Mouse (Mus musculus): ENCODE data around the gene Sctr. TPM values are rescaled to one million over a fixed set of nuclear protein-coding genes. Genes with fewer than 3 reads are reported as not detected.

Gene Sctr
- total RNA-seq, 2 experiments from 2014 or later: 2.0 to 2.4 TPM

DNA sequence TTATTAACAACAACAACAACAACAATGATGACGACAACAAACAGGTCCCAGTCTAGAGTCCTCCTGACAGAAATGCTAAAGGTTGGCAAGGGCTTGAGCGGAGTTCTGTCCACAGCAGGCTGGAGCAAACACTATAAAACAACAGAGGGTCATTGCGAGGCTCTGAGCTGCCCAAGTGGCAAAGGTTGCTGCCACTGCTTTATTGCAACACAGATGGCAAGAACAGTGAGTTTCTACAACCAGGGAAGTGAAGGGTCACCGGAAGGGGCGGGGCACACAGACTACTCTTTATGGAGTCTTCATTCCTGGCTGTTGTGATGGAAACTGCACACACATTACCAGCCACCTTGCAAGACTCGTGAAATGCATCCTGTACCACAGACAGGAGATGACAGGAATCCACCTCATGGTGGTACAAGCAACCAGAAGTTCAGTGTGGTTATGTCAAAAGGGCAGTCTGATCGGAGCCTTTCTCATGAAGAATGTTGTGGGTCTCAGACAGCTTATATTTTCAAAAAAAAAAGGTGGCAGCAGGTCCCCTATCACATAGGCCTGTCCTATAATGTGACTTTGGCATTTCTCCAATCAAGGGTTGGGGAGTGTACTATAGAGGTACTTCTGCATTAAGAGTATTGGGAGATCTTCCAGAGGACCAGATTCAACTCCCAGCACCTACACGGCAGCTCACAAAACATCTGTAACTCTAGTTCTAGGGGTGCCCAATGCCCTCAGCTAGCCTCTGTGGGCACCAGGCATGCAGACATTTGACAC lies 93.9 kb downstream of the Sctr start:
- no peak for DNase-seq (ENCODE audit: low spot score in 2 of 2)

DNA sequence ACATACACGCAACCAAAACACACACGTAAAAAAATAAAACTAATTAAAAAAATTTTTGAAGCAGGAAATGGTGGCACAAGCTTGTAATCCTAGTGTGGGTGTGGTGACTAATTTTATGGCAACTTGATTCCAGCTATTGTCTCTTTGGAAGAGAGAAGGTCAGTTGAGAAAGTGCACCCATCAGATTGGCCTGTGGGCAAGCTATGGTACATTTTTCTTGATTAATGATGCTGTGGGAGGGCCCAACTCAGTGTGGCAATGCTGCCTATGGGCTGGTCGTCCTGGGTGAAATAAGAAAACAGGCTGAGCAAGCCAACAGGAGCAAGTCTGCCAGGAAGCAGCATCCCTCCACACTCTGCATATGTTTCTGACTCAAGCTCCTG lies 94.5 kb downstream of the Sctr start:
- DNase-seq (ENCODE audit: low spot score in 2 of 2): no peak

GRCm38 (mm10) chr1:120105556-120105959 lies 98.9 kb downstream of the Sctr start:
- DNase-seq (ENCODE audit: low spot score in 2 of 2): no peak

- DNase-seq (ENCODE audit: low spot score in 2 of 2): no peak
Measured at GRCm38 (mm10) chr1:120109741-120110432, 103.2 kb downstream of the Sctr start.

GRCm38 (mm10) chr1:120111766-120112165 lies 105.1 kb downstream of the Sctr start:
- no peak for DNase-seq (ENCODE audit: low spot score in 2 of 2)

GRCm38 (mm10) chr1:120112251-120113187 lies 105.8 kb downstream of the Sctr start:
- no peak for DNase-seq (ENCODE audit: low spot score in 2 of 2)

Other genes with a start within 250 kb of the Sctr start
- 10 to 100 TPM; 51.2 to 73.9 TPM for gene Ptpn4, start 169.3 kb upstream of the Sctr start, total RNA-seq (2021)
- gene Tmem177, start 93.7 kb upstream of the Sctr start, total RNA-seq (2021): 1 to 10 TPM; 5.8 to 5.9 TPM
- gene Cfap221, start 9.7 kb upstream of the Sctr start, total RNA-seq (2021): 1 to 10 TPM in 1 of 2 experiments, under 1 TPM in 1; 0.90 to 1.1 TPM
- gene Tmem37, start 67.2 kb downstream of the Sctr start, total RNA-seq (2021): 1 to 10 TPM in 1 of 2 experiments, under 1 TPM in 1; 0.69 to 2.1 TPM
- 100 to 1,000 TPM; 458 to 509 TPM for gene Dbi, start 114.2 kb downstream of the Sctr start, total RNA-seq (2021)
- 1 to 10 TPM; 7.3 to 8.6 TPM for gene 3110009E18Rik, start 114.3 kb downstream of the Sctr start, total RNA-seq (2021)